Mouse (Mus musculus): ENCODE results near the gene Lrrc58. TPM values are rescaled to one million over a fixed set of nuclear protein-coding genes. Genes with fewer than 3 reads are reported as not detected.

Gene Lrrc58
- total RNA-seq, 2 experiments from 2014 or later: 68.7 to 77.8 TPM

GRCm38 (mm10) chr16:37868506-37869469 is 599 bp downstream of the Lrrc58 start:
- DNase-seq: peak in 1 of 2 experiments; percentile 61
- intact Hi-C loops (cut with DNase I): loop anchor here (2.0 to 5.0 kb wide), 4 partner anchors 16 to 219 kb away; partner anchors contain the start of gene Gsk3b

GRCm38 (mm10) chr16:37869470-37870231 is 1.5 kb downstream of the Lrrc58 start:
- no peak for DNase-seq
- intact Hi-C loops (cut with DNase I): loop anchor here (2.0 to 5.0 kb wide), 5 partner anchors 17 to 218 kb away; partner anchors contain the start of gene Gsk3b

GRCm38 (mm10) chr16:37871112-37871715 is 3.0 kb downstream of the Lrrc58 start:
- intact Hi-C loops (cut with DNase I): loop anchor here (5.0 kb wide), 1 partner anchor 54 kb away; no protein-coding TSS in a partner anchor
- peak in 1 of 2 experiments; percentile 23 for DNase-seq

- intact Hi-C loops (cut with DNase I): loop anchor here (5.0 kb wide), 1 partner anchor 57 kb away; no protein-coding TSS in a partner anchor
- DNase-seq: no peak
Observed at GRCm38 (mm10) chr16:37874501-37875235, 6.5 kb downstream of the Lrrc58 start.

GRCm38 (mm10) chr16:37877406-37877805 is 9.2 kb downstream of the Lrrc58 start:
- intact Hi-C loops (cut with DNase I): no loop called here

GRCm38 (mm10) chr16:37878951-37879505 is 10.8 kb downstream of the Lrrc58 start:
- DNase-seq: no peak
- intact Hi-C loops (cut with DNase I): no loop called here

More at GRCm38 (mm10) chr16:37877406-37877805, 9.2 kb downstream of the Lrrc58 start:
- DNase-seq: no peak

GRCm38 (mm10) chr16:37879750-37880419 is 11.7 kb downstream of the Lrrc58 start:
- no peak for DNase-seq

GRCm38 (mm10) chr16:37881168-37881567 is 13.0 kb downstream of the Lrrc58 start:
- intact Hi-C loops (cut with DNase I): no loop called here
- DNase-seq: no peak

More at GRCm38 (mm10) chr16:37879750-37880419, 11.7 kb downstream of the Lrrc58 start:
- intact Hi-C loops (cut with DNase I): no loop called here

- intact Hi-C loops (cut with DNase I): no loop called here
- no peak for DNase-seq
Observed at GRCm38 (mm10) chr16:37888986-37889385, 20.8 kb downstream of the Lrrc58 start.

- intact Hi-C loops (cut with DNase I): no loop called here
- no peak for DNase-seq
Observed at GRCm38 (mm10) chr16:37892667-37893066, 24.5 kb downstream of the Lrrc58 start.

- intact Hi-C loops (cut with DNase I): no loop called here
- no peak for DNase-seq
Observed at GRCm38 (mm10) chr16:37893381-37893780, 25.2 kb downstream of the Lrrc58 start.

GRCm38 (mm10) chr16:37893942-37894341 is 25.8 kb downstream of the Lrrc58 start:
- intact Hi-C loops (cut with DNase I): no loop called here
- no peak for DNase-seq

- intact Hi-C loops (cut with DNase I): no loop called here
- DNase-seq: no peak
Observed at GRCm38 (mm10) chr16:37898790-37899189, 30.6 kb downstream of the Lrrc58 start.

- intact Hi-C loops (cut with DNase I): no loop called here
- no peak for DNase-seq
Observed at GRCm38 (mm10) chr16:37899357-37899756, 31.2 kb downstream of the Lrrc58 start.

- DNase-seq: no peak
- intact Hi-C loops (cut with DNase I): no loop called here
Observed at GRCm38 (mm10) chr16:37901318-37901717, 33.1 kb downstream of the Lrrc58 start.

- intact Hi-C loops (cut with DNase I): no loop called here
Observed at GRCm38 (mm10) chr16:37906456-37906855, 38.3 kb downstream of the Lrrc58 start.

GRCm38 (mm10) chr16:37911086-37911485 is 42.9 kb downstream of the Lrrc58 start:
- no peak for DNase-seq
- intact Hi-C loops (cut with DNase I): no loop called here

More at GRCm38 (mm10) chr16:37906456-37906855, 38.3 kb downstream of the Lrrc58 start:
- DNase-seq: no peak

- intact Hi-C loops (cut with DNase I): no loop called here
Observed at GRCm38 (mm10) chr16:37916138-37916817, 48.1 kb downstream of the Lrrc58 start, which contains the start of gene Gpr156. TSS of gene Gpr156 (plus strand) at chr16:37916496.

More at GRCm38 (mm10) chr16:37916138-37916817, 48.1 kb downstream of the Lrrc58 start, which contains the start of gene Gpr156:
- peak; percentile 41 to 44 for DNase-seq
